Mouse (Mus musculus): ENCODE data around the gene Trim8. TPM values are rescaled to one million over a fixed set of nuclear protein-coding genes. Genes with fewer than 3 reads are reported as not detected.

Trim8 gene
- total and polyA plus RNA-seq, 2 experiments: 7.3 to 20.0 TPM

DNA sequence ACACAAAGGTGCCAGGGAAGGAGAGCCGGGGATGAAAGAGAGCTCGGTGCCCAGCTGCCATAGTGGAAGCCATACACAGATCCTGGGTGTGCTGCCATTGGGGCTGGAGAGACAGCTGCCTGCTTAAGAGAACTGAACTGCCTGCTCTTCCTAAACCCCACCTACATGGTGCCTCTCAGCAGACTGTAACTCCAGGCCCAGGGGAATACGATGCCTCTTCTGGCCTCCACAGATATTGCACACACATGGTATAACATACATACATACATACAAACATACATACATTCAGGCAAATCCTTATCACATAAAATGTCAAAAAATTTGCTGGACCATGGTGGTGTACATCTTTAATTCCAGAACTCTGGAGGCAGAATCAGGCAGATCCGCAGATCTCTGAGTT, 38.1 kb upstream of the Trim8 start:
- H3K36me3 ChIP-seq (ENCODE audit: control insufficient read depth, insufficient read depth, low read length): no peaks in the 10 kb centered on the region
- no peaks in the 10 kb centered on the region for H3K79me2 ChIP-seq (ENCODE audit: control insufficient read depth, insufficient read depth, low read length)
- DNase-seq (ENCODE audit: extremely low read depth, low read depth, low spot score): no peak
- no peaks in the 10 kb centered on the region for H3K27me3 ChIP-seq (ENCODE audit: control insufficient read depth, insufficient read depth, low read length)
- H3K4me3 ChIP-seq (ENCODE audit: insufficient read depth, low read depth, low read length): no peak overlapping the region
- H3K27ac ChIP-seq (replicated peaks; ENCODE audit: insufficient read depth, low read depth, low read length): no peak overlapping the region
- TF ChIP-seq CTCF (IDR thresholded peaks at IDR 0.05; ENCODE audit: low read depth, low read length): no peak
- no peak for TF ChIP-seq POLR2A (IDR thresholded peaks at IDR 0.05; ENCODE audit: extremely low read depth, insufficient read depth, low read length)
- H3K4me1 ChIP-seq (ENCODE audit: control insufficient read depth, insufficient read depth, low read length): peaks cover 21% of the 10 kb centered on the region
- H3K9ac ChIP-seq (ENCODE audit: low read depth, low read length): no peak overlapping the region
- 97% methylated on average over 4 of the region's 4 CpGs for WGBS

DNA sequence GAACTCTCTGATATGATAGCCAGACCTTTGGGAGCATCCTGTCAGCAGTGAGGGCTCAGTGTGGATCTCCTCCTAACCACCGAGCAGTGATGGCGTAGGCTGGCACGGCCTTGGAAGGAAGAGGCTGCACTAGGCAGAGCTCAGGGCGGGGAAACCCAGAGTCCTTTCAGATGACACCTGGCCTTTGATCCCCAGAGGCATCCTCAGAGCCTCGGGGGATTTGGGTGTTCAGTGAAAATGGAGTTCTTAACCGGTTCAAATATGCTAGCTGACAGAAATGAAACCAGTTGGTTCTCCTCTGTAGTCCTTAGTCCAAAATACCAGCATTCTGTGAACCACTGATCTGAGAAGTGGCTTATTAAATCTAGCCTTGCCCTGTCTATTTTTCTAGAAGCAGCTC, 35.3 kb upstream of the Trim8 start:
- TF ChIP-seq CTCF (IDR thresholded peaks at IDR 0.05; ENCODE audit: low read depth, low read length): no peak
- TF ChIP-seq POLR2A (IDR thresholded peaks at IDR 0.05; ENCODE audit: extremely low read depth, insufficient read depth, low read length): no peak
- Histone ChIP-seq H3K79me2 (ENCODE audit: control insufficient read depth, insufficient read depth, low read length) (no peaks in the 10 kb centered on the region), H3K36me3 (ENCODE audit: control insufficient read depth, insufficient read depth, low read length) (no peaks in the 10 kb centered on the region), H3K27ac (replicated peaks; ENCODE audit: insufficient read depth, low read depth, low read length) (no peak overlapping the region), H3K27me3 (ENCODE audit: control insufficient read depth, insufficient read depth, low read length) (no peaks in the 10 kb centered on the region), H3K4me1 (ENCODE audit: control insufficient read depth, insufficient read depth, low read length) (peaks cover 5% of the 10 kb centered on the region), H3K9ac (ENCODE audit: low read depth, low read length) (no peak overlapping the region), H3K4me3 (ENCODE audit: insufficient read depth, low read depth, low read length) (no peak overlapping the region)
- no peak for DNase-seq (ENCODE audit: extremely low read depth, low read depth, low spot score)
- 77% methylated on average over 6 of the region's 6 CpGs for WGBS

DNA sequence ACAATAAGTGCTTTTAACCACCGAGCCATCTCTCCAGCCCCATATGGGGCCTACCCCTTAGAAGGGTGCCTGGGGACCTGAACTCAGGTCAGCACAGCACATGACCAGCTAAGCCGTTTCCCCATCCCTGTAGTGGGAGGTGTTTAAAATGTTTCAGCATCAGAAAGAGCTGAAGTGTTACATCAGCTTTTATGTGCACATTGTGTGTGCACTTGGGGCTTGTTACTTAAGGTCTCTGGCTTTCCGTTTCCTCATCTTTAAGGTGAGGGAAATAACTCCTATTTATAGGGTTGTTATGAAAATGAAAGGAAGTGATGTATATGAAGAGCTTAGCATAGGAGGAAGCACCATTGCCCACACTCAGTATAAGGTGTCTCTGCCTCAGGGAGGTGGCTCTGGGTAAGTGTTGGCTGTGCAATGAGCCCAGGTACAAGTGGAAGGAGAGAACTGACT, 34.4 kb upstream of the Trim8 start:
- 77% methylated on average over 3 of the region's 3 CpGs for WGBS
- no peak overlapping the region for H3K4me3 ChIP-seq (ENCODE audit: insufficient read depth, low read depth, low read length)
- no peak for DNase-seq (ENCODE audit: extremely low read depth, low read depth, low spot score)
- H3K27me3 ChIP-seq (ENCODE audit: control insufficient read depth, insufficient read depth, low read length): no peaks in the 10 kb centered on the region
- no peak overlapping the region for H3K27ac ChIP-seq (replicated peaks; ENCODE audit: insufficient read depth, low read depth, low read length)
- no peaks in the 10 kb centered on the region for H3K79me2 ChIP-seq (ENCODE audit: control insufficient read depth, insufficient read depth, low read length)
- no peak overlapping the region for H3K9ac ChIP-seq (ENCODE audit: low read depth, low read length)
- H3K4me1 ChIP-seq (ENCODE audit: control insufficient read depth, insufficient read depth, low read length): peaks cover 5% of the 10 kb centered on the region
- TF ChIP-seq POLR2A (IDR thresholded peaks at IDR 0.05; ENCODE audit: extremely low read depth, insufficient read depth, low read length) (no peak), CTCF (IDR thresholded peaks at IDR 0.05; ENCODE audit: low read depth, low read length) (no peak)
- H3K36me3 ChIP-seq (ENCODE audit: control insufficient read depth, insufficient read depth, low read length): no peaks in the 10 kb centered on the region

DNA sequence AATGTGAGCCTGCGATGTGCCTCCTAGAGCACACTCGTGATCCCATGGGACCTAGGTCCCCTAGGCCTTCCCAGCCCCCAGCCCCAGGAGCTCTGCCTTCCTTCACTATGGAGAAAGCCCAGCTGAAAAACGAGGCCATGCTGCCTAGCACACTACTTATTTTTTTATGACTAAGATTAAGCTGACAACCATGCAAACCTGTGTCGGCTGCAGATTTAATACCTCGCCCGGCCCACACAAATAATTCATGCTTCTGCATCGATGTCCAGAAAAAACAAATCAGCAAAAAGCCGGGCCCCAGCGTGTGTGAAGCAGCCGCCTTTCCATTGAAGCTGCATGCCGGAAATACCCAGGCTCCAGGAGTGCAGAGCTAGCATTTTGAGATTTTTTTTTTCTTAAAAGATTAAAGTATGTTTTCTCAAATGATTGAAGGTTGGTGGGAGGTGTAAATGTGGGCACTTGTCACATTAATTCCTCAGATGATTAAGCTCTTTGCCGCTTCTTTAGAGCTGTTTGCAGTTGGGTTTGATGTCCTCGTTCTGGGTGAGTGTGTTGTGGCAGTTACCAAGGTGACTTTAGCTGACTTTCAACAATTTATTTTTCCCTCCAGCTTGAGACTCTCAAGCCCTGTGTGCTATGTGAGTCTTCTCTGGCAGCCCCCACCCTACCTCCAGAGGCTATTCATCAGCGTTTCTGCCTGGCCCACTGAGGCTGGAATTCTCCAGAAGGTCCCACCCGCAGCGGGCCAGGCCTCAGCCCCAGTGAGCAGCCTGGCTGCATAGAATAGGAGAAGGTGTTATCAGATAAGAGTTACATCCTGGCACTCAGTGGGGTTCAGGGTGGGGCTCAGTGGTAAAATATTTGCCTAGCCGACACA, 30.9 kb upstream of the Trim8 start:
- TF ChIP-seq CTCF (IDR thresholded peaks at IDR 0.05; ENCODE audit: low read depth, low read length) (no peak), POLR2A (IDR thresholded peaks at IDR 0.05; ENCODE audit: extremely low read depth, insufficient read depth, low read length) (no peak)
- no peaks in the 10 kb centered on the region; the same call in 1 of the 2 replicates for H3K36me3 ChIP-seq (ENCODE audit: control insufficient read depth, insufficient read depth, low read length)
- no peaks in the 10 kb centered on the region for H3K4me1 ChIP-seq (ENCODE audit: control insufficient read depth, insufficient read depth, low read length)
- no peak for DNase-seq (ENCODE audit: extremely low read depth, low read depth, low spot score)
- H3K79me2 ChIP-seq (ENCODE audit: control insufficient read depth, insufficient read depth, low read length): no peaks in the 10 kb centered on the region
- no peaks in the 10 kb centered on the region for H3K27me3 ChIP-seq (ENCODE audit: control insufficient read depth, insufficient read depth, low read length)
- H3K9ac ChIP-seq (ENCODE audit: low read depth, low read length): no peak overlapping the region
- H3K27ac ChIP-seq (replicated peaks; ENCODE audit: insufficient read depth, low read depth, low read length): no peak overlapping the region
- no peak overlapping the region for H3K4me3 ChIP-seq (ENCODE audit: insufficient read depth, low read depth, low read length)
- 73% methylated on average over 17 of the region's 17 CpGs for WGBS

DNA sequence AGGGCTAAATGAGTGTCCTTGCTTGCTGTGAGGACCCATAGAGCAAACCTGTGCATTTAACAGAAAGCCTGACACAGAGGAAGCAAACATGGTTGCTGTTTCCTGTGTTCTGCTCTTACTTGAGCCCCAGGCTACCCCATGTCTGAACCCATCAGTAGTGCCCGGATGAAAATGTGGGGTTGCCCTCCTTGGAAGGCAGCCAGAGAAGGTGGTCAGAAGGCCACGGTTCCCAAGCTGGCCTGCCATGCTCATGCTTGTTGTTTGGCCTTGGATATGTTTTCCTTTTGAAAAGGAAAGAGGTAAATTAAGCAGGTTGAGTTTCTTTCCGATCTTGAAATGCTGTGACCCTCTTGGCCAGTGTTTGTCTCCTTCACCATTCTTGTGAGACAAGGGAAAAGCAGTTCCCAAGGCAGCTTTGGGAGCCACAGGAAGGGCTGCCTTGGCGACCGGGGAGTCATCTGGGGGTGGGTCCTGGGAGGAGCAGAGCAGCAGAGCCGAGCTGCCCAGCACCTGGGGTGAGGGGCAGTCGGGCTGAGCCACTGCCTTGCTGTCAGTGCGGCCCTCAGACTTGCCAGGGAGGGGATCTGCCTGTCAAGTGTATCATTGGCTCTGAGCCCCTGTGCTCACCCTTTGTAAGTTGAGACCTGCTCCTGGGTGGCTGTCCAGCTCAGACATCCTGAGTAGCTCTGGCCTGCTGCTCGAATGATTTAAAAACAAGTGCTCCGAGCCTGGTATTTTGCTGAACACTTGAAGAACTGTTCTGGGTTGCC, 30.0 kb upstream of the Trim8 start:
- no peak for TF ChIP-seq CTCF (IDR thresholded peaks at IDR 0.05; ENCODE audit: low read depth, low read length)
- Histone ChIP-seq H3K79me2 (ENCODE audit: control insufficient read depth, insufficient read depth, low read length) (no peaks in the 10 kb centered on the region), H3K9ac (ENCODE audit: low read depth, low read length) (no peak overlapping the region), H3K27ac (replicated peaks; ENCODE audit: insufficient read depth, low read depth, low read length) (no peak overlapping the region), H3K27me3 (ENCODE audit: control insufficient read depth, insufficient read depth, low read length) (no peaks in the 10 kb centered on the region), H3K4me1 (ENCODE audit: control insufficient read depth, insufficient read depth, low read length) (no peaks in the 10 kb centered on the region), H3K36me3 (ENCODE audit: control insufficient read depth, insufficient read depth, low read length) (no peaks in the 10 kb centered on the region; the same call in 1 of the 2 replicates), H3K4me3 (ENCODE audit: insufficient read depth, low read depth, low read length) (no peak overlapping the region)
- DNase-seq (ENCODE audit: extremely low read depth, low read depth, low spot score): no peak
- WGBS: 51% methylated on average over 10 of the region's 10 CpGs
